Mouse (Mus musculus) left cerebral cortex, adult 11 months (tissue): Measurements from ENCODE around the gene Adgrb2.

Experiments
- DNase-seq: peaks from one replicate; pipeline ENCODE4 v3.0.0; 2022; ENCODE audit warnings: low spot score

Gene Adgrb2

DNA sequence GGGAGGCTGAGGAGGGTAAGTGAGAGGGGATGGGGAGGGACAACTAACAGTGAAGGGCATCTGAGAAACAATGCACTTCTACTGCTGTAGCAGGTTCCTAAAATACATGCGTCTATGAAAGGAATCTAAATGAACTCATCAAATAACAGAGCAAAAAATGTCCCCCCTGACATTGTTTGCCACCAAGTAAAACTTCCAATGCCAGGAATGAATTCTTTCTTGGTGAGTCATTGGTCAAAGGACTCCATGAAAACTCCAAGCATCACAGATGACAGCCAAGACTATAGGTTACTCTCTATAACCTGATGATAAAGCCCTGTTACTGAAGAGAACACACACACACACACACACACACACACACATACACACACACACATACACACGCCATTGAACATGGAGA is 46.5 kb downstream of the Adgrb2 start:
- no peak for DNase-seq

DNA sequence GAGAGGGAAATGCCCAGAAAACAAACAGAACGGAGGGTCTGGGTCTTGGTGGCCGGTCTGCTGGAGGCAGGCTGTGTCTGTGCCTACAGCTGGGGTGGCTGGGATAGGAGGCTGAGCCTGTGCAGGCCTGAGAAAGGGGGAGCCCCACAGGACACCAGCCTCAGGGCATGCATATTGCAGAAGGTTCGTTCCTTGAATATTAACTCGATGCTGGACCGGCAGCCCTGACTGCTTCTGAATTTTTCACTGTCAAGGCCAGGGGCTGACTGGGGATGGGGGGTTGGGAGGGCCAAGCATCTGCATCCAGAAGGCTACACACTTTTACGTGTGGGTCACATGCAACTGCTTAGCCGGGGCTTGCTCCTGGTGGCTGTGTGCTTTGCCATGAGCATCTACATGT is 48.8 kb downstream of the Adgrb2 start:
- DNase-seq, result no peak

DNA sequence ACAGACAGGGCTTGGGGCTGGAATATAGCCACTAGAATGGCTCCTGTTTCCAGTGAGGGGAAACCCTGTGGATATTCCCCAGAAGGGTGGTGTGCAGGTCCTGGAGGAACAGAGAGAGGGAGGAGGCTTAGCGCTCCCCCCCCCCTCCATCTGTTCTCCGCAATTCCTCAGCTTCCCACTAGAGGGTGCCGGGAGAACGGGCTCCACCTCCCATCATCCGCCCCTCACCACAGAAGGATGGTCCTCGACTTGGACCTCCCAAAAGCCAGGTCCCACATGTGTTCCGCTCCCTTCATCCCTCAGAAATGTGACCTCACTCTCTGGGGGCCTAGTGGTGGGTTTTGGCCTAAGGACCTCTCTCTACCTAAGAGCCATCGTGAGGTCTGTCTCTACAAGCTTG is 51.4 kb downstream of the Adgrb2 start:
- DNase-seq, result no peak

DNA sequence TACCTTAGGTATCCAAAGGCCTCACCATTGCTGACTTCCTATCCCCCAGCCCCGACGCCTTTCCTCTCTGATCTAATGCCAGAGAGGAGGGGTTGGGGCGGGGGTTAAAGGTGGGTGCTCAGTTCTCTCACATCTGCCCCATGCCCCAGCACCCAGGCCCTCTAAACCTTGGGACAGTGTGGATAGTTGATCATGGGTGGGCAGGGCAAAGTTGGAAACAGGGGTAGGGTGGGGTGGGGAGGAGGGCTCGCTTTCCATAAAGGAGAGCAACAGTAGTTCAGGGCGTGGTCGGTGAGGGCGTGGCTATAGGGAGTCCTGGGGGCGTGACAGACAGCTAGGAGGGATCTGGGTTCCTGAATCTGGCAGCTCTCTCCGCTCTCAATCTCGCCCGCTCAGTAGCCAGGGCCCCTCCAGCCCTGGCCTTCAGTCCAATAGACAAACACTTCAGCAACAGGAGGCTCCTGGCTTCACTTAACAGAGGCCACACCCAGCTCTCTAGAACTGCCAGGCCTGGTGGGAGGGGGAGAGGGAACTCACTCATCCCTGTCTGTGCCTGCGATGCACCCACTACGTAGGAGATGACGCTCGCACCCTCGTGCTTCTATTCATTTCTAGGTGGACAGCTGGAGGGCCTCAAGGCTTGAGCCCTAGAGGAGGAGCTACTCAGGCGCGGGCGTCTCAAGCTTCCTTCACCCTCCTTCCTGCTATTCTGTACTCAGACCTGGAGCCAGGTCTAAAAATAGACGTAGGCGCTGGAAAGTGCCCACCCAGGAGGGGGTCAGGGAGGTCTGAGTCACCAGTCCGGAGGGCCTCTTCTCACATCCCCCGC is 52.1 kb downstream of the Adgrb2 start:
- DNase-seq, result no peak

DNA sequence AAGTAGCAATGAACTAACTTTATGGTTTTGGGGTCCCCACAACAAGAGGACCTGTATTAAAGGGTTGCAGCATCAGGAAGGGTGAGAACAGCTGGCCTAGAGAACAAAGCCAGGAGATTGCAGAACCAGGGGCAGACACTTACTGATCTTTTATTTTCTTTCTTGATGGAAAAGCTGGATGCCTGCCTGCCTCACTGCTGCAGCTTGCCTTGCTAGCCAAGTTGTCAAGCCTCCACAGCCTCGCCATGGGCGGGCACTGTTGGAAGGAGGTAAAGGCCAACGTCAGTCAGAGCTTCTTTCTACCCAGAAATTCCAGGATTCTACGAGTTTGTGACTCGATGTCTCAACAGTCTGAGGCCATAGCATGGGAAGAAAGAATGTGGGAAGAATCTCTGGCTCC is 54.7 kb downstream of the Adgrb2 start:
- no peak for DNase-seq

DNA sequence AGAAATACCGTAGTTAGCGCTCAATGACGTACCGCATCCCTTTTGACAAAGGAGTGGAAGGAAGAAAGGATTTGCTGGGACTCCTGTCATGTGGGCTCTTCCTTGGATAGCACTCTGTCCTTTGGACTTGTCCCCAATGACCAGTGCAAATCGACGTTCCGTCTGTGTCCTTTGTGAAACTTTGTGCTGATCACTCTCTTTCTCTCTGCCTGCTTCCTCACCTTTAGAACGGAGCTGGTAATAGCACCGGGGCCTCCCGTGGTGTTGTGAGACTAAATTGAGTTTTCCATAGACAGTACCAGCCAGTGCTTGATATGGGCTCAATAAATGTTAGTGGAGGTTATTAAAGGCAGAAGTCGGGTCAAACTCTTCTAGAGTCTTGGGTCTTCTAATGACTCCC is 56.4 kb downstream of the Adgrb2 start:
- DNase-seq, result no peak

DNA sequence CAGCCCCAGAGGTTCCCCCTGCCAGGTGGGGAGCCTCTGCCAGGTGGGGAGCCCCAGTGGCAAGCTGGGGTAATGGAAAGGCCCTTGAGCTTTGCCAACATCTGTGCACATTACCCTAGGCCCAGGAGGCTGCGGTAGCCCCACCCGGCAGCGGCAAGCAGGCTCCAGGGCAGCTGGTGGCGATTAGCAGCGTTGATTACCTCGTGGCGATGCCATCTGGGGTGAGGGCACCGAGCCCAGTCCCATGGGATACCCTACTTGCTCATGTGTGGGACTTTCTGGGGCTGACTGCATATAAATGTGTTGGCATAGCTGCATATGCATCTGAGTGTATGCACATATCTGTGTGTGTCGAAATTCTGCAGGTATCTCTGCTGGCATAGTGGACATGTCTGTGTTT is 59.5 kb downstream of the Adgrb2 start:
- DNase-seq, result no peak

DNA sequence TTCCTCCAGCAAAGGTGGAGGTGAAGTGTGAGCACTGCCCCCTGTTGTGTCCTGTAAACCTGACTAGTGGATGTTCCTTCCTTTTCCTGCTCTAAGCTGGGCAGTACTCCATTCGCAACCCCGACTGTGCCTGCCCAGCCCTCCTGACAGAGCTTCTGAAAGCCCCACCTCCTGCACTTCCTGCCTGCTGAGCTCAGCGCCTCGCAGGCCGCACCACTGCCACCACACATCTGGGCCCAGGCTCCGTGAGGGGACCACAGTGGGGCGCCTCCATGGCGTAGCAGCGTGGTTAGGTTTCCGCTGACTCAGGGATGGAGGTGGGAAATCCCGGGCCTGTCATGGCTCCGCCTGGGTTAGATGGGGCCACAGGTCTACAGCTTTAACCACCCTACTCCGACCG is 60.9 kb downstream of the Adgrb2 start:
- DNase-seq, result no peak

DNA sequence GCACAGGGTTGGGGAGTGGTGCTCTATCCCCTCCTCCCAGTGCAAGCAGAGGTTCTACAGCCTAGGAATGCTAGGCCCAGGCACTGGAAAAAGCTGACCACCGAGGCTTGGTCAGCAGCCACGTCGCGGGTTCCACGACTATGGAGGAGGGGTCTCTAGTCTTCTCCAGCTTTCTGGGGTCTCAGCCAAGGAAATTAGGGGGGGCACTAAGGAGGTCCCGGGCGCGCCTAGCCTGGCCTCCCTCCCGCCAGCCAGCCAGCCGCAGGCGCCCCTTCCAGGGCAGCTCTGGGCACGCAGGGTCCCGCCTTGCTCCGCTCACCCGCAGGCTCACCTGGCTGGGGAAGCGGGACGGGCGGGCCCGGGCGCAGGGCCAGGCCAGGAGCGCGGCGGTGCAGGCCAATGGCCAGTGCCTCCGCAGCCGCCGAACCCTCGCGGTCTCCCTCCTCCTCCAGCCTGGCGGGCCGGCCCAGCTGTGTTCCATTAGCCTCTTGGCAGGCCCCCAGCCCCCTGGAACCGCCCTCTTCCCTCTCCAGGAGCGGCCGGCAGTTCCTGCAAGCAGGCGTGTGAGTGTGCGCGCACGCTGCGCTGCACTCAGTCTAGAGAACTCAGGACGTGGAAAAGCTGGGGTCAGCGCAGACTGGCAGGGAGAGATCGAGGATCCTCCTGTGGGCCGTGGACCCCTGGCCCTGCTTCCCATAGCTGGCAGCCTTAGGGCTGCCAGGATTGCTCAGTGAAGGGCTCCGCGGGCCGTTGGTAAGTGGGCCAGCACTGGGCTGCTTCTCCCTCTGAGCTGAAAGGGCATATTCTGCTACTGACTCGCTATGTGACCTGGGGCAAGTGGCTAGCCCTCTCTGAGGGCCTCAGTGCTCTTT is 62.9 kb downstream of the Adgrb2 start, which contains the start of gene Col16a1:
Gene Col16a1 (plus strand): TSS at position 510 of the 872 bp plus-strand sequence.
- no peak for DNase-seq

DNA sequence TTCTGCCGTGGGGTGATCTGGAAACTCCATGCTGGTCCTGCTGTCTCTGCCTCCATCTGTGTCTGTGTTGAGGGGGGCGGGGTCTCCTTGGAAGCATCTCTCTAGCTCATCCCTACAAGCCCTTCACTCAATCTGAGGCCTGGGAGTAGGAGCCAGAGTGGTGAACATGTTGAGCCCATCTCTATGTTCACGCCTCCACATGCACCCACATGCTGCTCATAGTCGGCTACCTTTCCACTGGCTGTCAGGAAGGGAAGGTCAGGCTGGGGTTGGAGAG is 63.5 kb downstream of the Adgrb2 start:
- DNase-seq, result no peak

DNA sequence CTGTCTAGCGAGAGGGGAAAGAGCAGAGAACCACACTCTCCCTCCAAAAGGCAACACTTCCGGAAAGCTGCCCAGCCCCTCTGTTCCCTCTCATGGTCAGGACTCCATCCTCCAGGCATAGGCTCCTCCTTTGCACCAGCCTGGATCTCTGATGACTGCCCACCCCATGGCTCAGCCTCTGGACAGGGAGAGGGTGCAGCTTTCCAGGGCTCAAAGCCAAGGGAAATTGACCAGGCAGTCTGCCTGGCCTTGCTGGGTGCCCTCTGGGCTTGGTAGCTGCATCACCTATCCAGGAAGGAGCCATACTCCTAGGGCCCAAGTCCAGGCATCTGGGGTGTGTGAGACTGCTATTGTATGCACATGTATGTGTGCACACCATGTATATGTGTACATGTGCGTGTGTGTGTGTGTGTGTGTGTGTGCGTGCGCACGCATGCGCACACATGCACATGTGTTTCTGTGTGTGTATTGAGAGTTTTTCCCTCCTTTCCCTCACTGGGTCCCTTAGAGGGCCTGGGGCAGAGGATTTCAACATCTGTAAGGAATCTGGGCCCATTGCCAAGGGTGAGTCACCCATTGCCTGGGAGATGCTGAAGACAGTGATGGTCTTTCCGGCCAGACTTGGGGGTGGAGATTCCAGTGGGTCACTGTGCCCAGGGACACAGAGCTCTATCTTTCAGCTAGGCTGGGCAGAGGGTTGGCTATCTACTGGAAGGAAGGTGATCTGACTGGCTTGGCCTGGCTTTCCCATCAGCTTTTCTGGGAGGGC is 65.6 kb downstream of the Adgrb2 start:
- no peak for DNase-seq

DNA sequence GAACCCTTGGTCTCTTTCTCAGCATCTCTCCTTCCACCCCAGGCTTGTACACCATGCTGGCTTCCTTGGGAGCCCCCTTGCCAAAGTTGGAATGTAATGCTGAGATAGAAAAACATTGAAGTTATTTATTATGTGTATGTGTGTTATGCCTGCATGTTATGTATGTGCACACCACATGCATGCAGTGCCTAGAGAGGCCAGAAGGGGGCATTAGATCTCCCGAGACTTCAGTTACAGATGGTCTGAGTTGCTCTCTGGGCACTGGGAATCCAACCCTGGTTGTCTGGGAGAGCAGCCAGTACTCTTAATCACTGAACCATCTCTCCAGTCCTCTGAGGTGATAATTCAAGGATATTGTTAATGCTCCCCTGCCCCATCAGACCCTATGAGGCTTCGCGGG is 67.6 kb downstream of the Adgrb2 start:
- DNase-seq, result no peak

DNA sequence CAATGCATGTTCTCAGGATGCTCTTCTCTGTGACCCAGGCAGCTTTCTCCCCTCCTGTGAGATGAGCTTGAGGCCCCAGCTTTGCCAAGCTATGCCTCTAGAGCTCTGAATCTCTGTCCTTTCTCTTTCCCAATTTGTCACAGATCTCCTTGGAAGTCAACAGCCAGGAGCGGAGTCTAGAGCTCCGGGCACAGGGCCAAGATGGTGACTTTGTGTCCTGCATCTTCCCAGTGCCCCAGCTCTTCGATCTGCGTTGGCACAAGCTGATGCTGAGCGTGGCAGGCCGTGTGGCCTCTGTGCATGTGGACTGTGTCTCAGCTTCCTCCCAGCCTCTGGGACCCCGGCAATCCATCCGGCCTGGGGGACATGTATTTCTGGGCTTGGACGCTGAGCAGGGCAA is 68.4 kb downstream of the Adgrb2 start:
- no peak for DNase-seq

DNA sequence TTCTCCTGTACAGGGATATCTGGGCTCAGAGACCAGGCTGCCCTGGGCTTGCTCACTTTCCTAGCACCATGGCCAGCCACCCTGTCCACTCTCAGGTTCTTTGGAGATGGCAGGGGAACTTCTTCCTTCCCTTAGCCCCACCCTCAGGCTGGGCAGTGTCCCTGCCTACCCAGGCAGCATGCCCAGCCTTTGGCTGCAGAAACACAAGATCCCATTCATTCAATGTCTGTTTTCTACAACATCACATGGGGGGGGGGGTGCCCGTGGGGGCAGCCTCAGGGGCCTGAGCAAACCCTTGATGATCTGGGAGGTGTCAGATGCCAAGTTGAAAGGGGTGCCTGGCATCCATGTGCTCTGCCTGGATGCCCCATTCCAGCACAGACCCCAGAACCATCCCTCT is 70.1 kb downstream of the Adgrb2 start:
- DNase-seq, result no peak

DNA sequence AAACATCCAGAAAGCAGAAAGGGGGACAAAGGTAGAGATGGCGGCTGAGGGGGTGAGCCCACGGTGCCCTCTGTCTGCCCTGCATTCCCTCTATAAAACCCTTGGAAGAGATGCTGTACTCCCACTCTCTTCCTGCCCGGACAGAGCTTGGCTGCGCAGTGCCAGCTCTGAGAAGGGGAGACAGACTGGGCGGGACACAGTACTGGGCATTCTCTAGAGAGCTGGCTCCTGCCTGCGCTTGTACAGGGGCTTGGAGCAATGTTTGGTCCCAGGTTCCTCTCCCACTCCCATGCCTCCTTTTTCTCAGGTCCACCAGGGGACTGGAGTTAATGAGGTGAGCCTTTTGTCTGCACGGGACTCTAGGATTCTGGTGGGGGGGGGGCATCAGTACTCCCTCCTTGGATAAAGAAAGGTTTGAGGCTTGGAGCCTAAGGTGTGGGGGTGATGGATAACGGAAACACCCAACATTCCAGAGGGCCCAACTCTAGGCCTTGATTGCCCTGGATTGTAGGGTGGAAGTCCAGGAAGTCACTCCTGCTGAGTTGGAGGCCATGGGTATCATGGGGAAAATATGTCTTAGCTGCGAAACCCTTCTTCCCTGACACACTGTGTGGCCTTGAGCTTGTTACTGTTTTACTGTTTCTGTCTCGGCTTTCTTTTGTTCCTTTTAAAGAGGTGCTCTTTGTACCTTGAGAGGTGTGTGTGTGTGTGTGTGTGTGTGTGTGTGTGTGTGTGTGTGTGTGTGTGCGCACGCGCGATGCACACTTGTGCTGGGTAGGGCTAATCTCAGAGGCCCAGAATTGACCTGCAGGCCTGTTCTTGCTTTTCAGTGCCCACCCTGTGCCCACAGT is 70.7 kb downstream of the Adgrb2 start:
- DNase-seq, result no peak

DNA sequence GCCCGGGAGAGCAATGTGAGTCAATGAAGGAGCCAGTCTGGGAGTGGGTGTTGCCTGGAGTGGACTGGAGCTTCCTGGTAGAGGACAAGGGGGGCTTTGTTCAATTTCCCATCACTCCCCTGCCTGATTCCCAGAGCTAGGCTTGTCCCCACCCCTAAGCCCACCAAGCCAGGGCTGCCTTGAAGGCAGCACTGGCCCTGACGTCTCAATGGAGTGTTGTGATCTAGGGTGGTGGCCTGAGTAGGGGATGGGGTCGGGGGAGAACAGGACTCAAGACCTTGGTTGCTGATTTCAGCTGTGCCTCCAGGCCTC is 71.3 kb downstream of the Adgrb2 start:
- DNase-seq, result no peak

DNA sequence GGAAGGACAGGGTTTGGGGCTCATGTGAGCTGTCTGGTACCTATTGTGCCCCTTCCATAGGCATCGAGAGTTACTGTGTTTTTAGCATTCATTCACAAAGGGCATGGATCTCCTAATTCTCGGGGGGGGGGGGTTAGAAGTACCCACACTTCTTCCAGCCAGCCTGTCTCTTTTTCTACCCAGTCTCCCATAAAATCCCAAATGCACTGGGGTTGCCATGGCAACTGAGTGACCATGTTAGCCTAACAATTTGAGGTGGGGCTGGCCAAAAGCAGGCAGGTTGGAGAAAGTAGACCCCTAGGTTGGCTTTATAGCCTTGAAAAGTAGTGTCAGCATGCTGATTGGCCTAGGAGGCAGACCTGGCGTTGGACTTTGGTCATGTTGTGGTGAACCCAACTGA is 71.8 kb downstream of the Adgrb2 start:
- DNase-seq, result no peak

DNA sequence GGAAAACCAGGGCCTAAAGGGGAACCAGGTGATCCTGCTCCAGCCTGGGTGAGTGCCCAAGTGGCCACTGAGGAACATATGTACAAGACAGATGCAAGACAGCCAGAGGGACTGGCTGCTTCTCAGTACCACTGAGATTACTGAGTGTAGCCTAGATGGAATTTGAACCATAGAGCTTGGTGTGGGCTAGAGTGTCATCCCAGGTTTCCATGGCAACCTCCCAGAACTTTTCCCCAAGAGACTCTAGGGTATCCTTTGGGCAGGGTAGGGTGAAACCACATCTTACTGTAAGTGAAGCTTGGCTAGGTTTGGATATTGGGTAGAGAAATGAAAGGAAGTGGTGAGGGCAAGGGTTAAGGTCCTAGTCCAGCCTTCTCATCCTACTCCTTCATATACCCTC is 76.3 kb downstream of the Adgrb2 start:
- DNase-seq, result no peak

DNA sequence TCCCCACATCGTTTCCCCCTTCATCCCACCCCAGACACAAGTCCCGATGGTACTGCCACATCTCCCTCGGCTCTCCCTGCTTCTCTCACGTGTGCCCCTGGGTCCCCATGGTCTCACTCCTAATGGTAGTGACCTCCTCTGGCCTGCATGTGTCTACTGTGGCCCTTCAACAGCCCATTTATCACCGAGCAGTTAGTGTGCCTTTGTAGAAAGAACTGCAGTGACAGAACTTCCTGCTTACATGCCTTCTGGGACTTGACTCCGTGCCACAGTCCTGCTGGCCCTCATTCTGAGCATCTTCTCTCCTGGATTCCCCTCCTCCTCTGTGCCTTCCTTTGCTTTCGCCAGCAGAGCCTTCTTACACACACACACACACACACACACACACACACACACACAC is 78.5 kb downstream of the Adgrb2 start:
- DNase-seq, result no peak

DNA sequence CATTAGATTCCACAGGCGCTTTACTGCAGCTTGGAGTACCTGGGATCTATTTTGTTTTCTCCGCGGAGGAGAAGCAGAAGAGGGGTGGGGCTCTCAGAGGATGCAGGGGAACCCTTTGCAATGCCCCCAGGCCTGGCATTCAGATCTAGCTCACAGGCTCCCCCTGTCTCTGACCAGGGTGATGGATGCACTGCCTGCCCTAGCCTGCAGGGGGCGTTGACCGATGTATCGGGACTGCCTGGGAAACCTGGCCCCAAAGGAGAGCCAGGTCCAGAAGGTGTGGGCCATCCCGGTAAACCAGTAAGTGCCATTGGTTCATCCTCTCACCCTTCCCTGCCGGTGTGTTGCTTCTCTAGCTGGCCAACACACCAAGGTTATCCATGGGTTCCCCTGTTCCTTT is 82.1 kb downstream of the Adgrb2 start:
- no peak for DNase-seq

DNA sequence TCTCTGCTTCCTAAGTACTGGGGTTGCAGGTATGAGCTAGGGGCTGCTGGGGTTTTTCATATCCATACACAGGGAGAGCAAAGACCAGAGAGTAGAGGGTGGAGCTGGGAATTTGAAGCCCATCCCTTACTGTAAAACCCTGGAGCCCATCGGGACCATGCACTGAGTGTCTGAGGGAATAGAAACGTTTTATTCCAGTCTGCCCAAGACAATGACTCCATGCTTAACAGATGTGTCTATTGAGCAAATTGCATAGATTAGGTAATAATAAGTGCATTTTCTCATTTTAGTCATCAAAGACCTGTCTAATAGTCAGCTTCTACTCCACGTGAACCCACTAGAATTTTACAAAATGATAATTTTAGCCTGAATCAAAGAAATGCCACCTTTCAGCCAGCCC is 85.9 kb downstream of the Adgrb2 start:
- no peak for DNase-seq

DNA sequence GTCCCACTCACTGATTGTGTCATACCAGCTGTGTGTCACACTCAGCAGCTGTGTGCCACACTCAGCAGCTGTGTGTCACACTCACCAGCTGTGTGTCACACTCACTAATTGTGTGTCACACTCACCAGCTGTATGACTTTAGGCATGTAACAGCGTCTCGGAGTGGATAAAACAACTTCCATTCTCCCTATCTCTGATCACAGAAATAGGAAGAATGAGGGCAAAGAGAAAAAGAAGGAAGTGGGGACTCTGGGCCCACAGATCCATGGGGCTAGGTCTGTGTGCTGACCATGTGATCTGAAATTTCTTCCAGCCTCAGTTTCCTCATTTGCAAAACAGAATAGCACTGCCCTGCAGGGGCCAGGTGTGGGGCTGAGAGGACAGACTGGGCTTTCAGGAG is 87.1 kb downstream of the Adgrb2 start:
- no peak for DNase-seq
